Mouse (Mus musculus): Measurements from ENCODE around the gene Pfkfb2.

Pfkfb2 gene

GRCm38 (mm10) chr1:130738551-130739106 is 9.6 kb upstream of the Pfkfb2 start:
- in situ Hi-C loops (cut with MboI; ENCODE audit: unreplicated experiment in 2 of 2), result no loop called here

- in situ Hi-C loops (cut with MboI; ENCODE audit: unreplicated experiment in 2 of 2), result no loop called here
These were observed 8.9 kb upstream of the Pfkfb2 start for GRCm38 (mm10) chr1:130737916-130738315.

- in situ Hi-C loops (cut with MboI; ENCODE audit: unreplicated experiment in 2 of 2), result no loop called here
These were observed 8.4 kb upstream of the Pfkfb2 start for GRCm38 (mm10) chr1:130737411-130737881.

GRCm38 (mm10) chr1:130734852-130735251 is 5.8 kb upstream of the Pfkfb2 start:
- in situ Hi-C loops (cut with MboI; ENCODE audit: unreplicated experiment in 2 of 2), result no loop called here

- in situ Hi-C loops (cut with MboI; ENCODE audit: unreplicated experiment in 2 of 2), result no loop called here
These were observed 5.4 kb upstream of the Pfkfb2 start for GRCm38 (mm10) chr1:130734452-130734851.

- in situ Hi-C loops (cut with MboI; ENCODE audit: unreplicated experiment in 2 of 2), result no loop called here
These were observed 4.6 kb upstream of the Pfkfb2 start for GRCm38 (mm10) chr1:130733671-130734070.

GRCm38 (mm10) chr1:130732706-130733658 is 3.9 kb upstream of the Pfkfb2 start:
- in situ Hi-C loops (cut with MboI; ENCODE audit: unreplicated experiment in 2 of 2), result no loop called here

GRCm38 (mm10) chr1:130731741-130732337 is 2.8 kb upstream of the Pfkfb2 start, which contains the start of gene AA986860:
Gene AA986860, plus strand, starts transcription at chr1:130731976.
- in situ Hi-C loops (cut with MboI; ENCODE audit: unreplicated experiment in 2 of 2), result no loop called here

GRCm38 (mm10) chr1:130728708-130729107 is 345 bp downstream of the Pfkfb2 start:
- in situ Hi-C loops (cut with MboI; ENCODE audit: unreplicated experiment in 2 of 2), result no loop called here

GRCm38 (mm10) chr1:130728070-130728469 is 983 bp downstream of the Pfkfb2 start:
- in situ Hi-C loops (cut with MboI; ENCODE audit: unreplicated experiment in 2 of 2), result no loop called here

GRCm38 (mm10) chr1:130726396-130726795 is 2.7 kb downstream of the Pfkfb2 start:
- in situ Hi-C loops (cut with MboI; ENCODE audit: unreplicated experiment in 2 of 2), result no loop called here

GRCm38 (mm10) chr1:130724206-130724605 is 4.8 kb downstream of the Pfkfb2 start:
- in situ Hi-C loops (cut with MboI; ENCODE audit: unreplicated experiment in 2 of 2), result no loop called here

- in situ Hi-C loops (cut with MboI; ENCODE audit: unreplicated experiment in 2 of 2), result no loop called here
These were observed 11.7 kb downstream of the Pfkfb2 start, which contains the start of gene Yod1 for GRCm38 (mm10) chr1:130717291-130717871. Gene Yod1, plus strand, starts transcription at chr1:130717327.

- in situ Hi-C loops (cut with MboI; ENCODE audit: unreplicated experiment in 2 of 2), result no loop called here
These were observed 12.4 kb downstream of the Pfkfb2 start for GRCm38 (mm10) chr1:130716513-130717290.

- in situ Hi-C loops (cut with MboI; ENCODE audit: unreplicated experiment in 2 of 2), result no loop called here
These were observed 12.9 kb downstream of the Pfkfb2 start for GRCm38 (mm10) chr1:130716218-130716512.

- in situ Hi-C loops (cut with MboI; ENCODE audit: unreplicated experiment in 2 of 2), result no loop called here
These were observed 13.4 kb downstream of the Pfkfb2 start, which contains the start of gene Gm29427 for GRCm38 (mm10) chr1:130715561-130716217. Gene Gm29427, minus strand, starts transcription at chr1:130715799.

GRCm38 (mm10) chr1:130714046-130714445 is 15.0 kb downstream of the Pfkfb2 start:
- in situ Hi-C loops (cut with MboI; ENCODE audit: unreplicated experiment in 2 of 2), result no loop called here

GRCm38 (mm10) chr1:130710283-130711080 is 18.6 kb downstream of the Pfkfb2 start:
- in situ Hi-C loops (cut with MboI; ENCODE audit: unreplicated experiment in 2 of 2), result no loop called here

- in situ Hi-C loops (cut with MboI; ENCODE audit: unreplicated experiment in 2 of 2), result no loop called here
These were observed 25.4 kb downstream of the Pfkfb2 start for GRCm38 (mm10) chr1:130703613-130704012.
